Mouse (Mus musculus) ES-E14 (cell line): ENCODE data around the gene Rbsn.

Source experiments
- CHD2 ChIP-seq: IDR thresholded peaks from 2 replicates; pipeline ENCODE4 v1.6.1; 2014; ENCODE audit warnings: mild to moderate bottlenecking, low read depth, low read length, inconsistent platforms
- HCFC1 ChIP-seq: IDR thresholded peaks from 2 replicates; pipeline ENCODE4 v1.6.1; 2012; ENCODE audit warnings: low read length, inconsistent platforms, borderline replicate concordance; ENCODE audit not compliant: insufficient read depth
- MAFK ChIP-seq: IDR thresholded peaks from 2 replicates; pipeline ENCODE4 v1.6.1; 2014; ENCODE audit warnings: mild to moderate bottlenecking, low read depth, low read length, inconsistent platforms; ENCODE audit not compliant: insufficient read depth
- ZC3H11A ChIP-seq: IDR thresholded peaks from 2 replicates; pipeline ENCODE4 v1.6.1; 2012; ENCODE audit warnings: low read depth, mild to moderate bottlenecking, inconsistent platforms, low read length, borderline replicate concordance
- ZNF384 ChIP-seq: IDR thresholded peaks from 2 replicates; pipeline ENCODE4 v1.6.1; 2012; ENCODE audit warnings: low read depth, low read length, inconsistent platforms

GRCm38 (mm10) chr6:92235036-92235435 is 20.3 kb upstream of the Rbsn start:
- no peak for TF ChIP-seq HCFC1
- TF ChIP-seq ZNF384, result no peak
- TF ChIP-seq CHD2, result no peak
- no peak for TF ChIP-seq ZC3H11A
- no peak for TF ChIP-seq MAFK
